Mouse (Mus musculus): Measurements from ENCODE around the gene Gm28048. TPM values are rescaled to one million over a fixed set of nuclear protein-coding genes. Genes with fewer than 3 reads are reported as not detected.

Gene Gm28048
- polyA plus RNA-seq, 1 experiment from 2014 or later = 6.8 TPM

- DNase-seq = peak; percentile 38
- no peak overlapping the region for H3K4me3 ChIP-seq (replicated peaks)
- H3K36me3 ChIP-seq = no peaks in the 10 kb centered on the region
- no peaks in the 10 kb centered on the region for H3K9me3 ChIP-seq (replicated peaks)
- H3K27me3 ChIP-seq = no peaks in the 10 kb centered on the region
- no peak overlapping the region for H3K9ac ChIP-seq
- no peak for ATAC-seq (ENCODE audit: low read depth)
- no peak overlapping the region for H3K27ac ChIP-seq
- no peak overlapping the region for H3K4me2 ChIP-seq
- WGBS (ENCODE audit: insufficient replicate concordance) = 47% methylated on average over 2 of the region's 2 CpGs
- peaks cover 27% of the 10 kb centered on the region for H3K4me1 ChIP-seq (replicated peaks)
Observed at GRCm38 (mm10) chr11:22987357-22987756, 5.5 kb upstream of the Gm28048 start.

GRCm38 (mm10) chr11:22985510-22985909 is 3.6 kb upstream of the Gm28048 start:
- Histone ChIP-seq H3K9me3 (replicated peaks) (no peaks in the 10 kb centered on the region), H3K4me1 (replicated peaks) (peaks cover 25% of the 10 kb centered on the region), H3K27ac (no peak overlapping the region), H3K4me2 (no peak overlapping the region), H3K27me3 (no peaks in the 10 kb centered on the region), H3K36me3 (no peaks in the 10 kb centered on the region), H3K4me3 (replicated peaks) (no peak overlapping the region), H3K9ac (no peak overlapping the region)
- WGBS (ENCODE audit: insufficient replicate concordance) = 69% methylated on average over 3 of the region's 3 CpGs
- ATAC-seq (ENCODE audit: low read depth) (no peak), DNase-seq (no peak)

DNA sequence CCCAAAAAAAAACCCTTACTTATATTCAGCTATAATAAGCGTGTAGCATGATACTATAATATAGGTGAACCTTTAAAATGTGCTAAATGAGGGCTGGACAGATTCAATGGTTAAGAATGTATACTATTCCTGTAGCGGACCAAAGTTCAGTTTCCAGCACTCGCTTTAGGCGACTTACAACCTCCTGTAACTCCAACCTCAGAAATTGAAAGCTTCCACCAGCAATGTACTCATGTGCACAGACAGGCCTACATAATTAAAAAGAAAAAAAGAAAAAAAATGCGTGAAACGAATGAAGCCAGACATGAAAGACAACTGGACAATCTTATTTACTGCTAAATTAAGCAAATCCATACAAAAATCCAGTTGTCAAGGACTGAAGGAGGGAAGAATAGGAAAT is 956 bp upstream of the Gm28048 start:
- peak overlapping the region; percentile 86 for H3K4me2 ChIP-seq
- H3K4me3 ChIP-seq (replicated peaks) = peak overlapping the region; percentile 10; the same call in 1 of the 2 replicates
- no peaks in the 10 kb centered on the region for H3K9me3 ChIP-seq (replicated peaks)
- WGBS (ENCODE audit: insufficient replicate concordance) = 67% methylated on average over 6 of the region's 6 CpGs
- H3K36me3 ChIP-seq = peaks cover 13% of the 10 kb centered on the region
- no peak for DNase-seq
- H3K9ac ChIP-seq = peak overlapping the region; percentile 41; the same call in 1 of the 2 replicates
- no peaks in the 10 kb centered on the region for H3K27me3 ChIP-seq
- no peak overlapping the region for H3K27ac ChIP-seq
- ATAC-seq (ENCODE audit: low read depth) = no peak
- peaks cover 31% of the 10 kb centered on the region for H3K4me1 ChIP-seq (replicated peaks)

DNA sequence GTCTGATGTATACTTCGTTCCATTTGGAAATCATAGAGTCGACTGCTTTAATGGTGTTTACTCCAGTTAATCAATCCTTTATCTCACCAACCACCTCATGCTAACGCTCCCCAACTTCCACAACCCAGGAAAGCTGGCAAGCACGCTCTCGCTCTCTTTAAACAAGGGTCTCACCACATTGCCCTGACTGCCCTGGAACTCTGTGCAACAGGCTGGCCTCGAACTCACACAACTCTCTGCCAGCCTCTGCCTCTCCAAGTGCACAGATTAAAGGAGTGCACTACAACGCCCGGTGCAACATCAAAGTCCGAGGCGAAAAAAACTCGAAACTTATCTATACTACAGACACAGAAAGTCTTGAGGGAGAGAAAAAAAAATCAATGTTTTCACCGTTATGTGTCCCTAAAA is 343 bp downstream of the Gm28048 start:
- H3K36me3 ChIP-seq = peaks cover 26% of the 10 kb centered on the region
- no peaks in the 10 kb centered on the region for H3K27me3 ChIP-seq
- 1% methylated on average over 12 of the region's 12 CpGs for WGBS (ENCODE audit: insufficient replicate concordance)
- H3K9ac ChIP-seq = peak overlapping the region; percentile 80
- H3K27ac ChIP-seq = peak overlapping the region; percentile 96
- peaks cover 44% of the 10 kb centered on the region for H3K4me1 ChIP-seq (replicated peaks)
- peak; percentile 47 for ATAC-seq (ENCODE audit: low read depth)
- DNase-seq = no peak
- peak overlapping the region; percentile 86 for H3K4me2 ChIP-seq
- H3K9me3 ChIP-seq (replicated peaks) = no peaks in the 10 kb centered on the region
- peak overlapping the region; percentile 72 for H3K4me3 ChIP-seq (replicated peaks)

DNA sequence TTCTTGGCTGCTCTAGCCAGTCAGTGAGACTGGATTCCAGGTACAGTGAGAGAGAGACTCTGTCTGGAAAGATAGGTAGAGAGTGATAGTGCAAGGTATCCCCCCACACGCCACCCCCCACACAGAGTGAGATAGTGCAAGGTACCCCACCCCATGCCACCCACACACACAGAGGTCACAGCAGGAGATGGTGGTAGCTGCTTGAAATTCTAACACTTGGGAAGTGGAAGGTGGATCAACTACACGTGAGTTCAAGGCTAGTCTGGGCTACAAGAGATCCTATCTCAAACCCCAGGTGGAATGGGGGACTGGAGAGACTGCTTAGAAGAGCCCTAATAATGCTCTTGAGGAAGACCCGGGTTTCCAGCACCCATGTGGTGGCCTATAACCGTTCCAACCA is 849 bp downstream of the Gm28048 start:
- peaks cover 31% of the 10 kb centered on the region for H3K36me3 ChIP-seq
- H3K9ac ChIP-seq = peak overlapping the region; percentile 80
- H3K4me3 ChIP-seq (replicated peaks) = peak overlapping the region; percentile 72
- H3K27me3 ChIP-seq = no peaks in the 10 kb centered on the region
- H3K27ac ChIP-seq = peak overlapping the region; percentile 96
- ATAC-seq (ENCODE audit: low read depth) (no peak), DNase-seq (no peak)
- no peaks in the 10 kb centered on the region for H3K9me3 ChIP-seq (replicated peaks)
- 17% methylated on average over 4 of the region's 4 CpGs for WGBS (ENCODE audit: insufficient replicate concordance)
- H3K4me1 ChIP-seq (replicated peaks) = peaks cover 49% of the 10 kb centered on the region
- H3K4me2 ChIP-seq = peak overlapping the region; percentile 86

DNA sequence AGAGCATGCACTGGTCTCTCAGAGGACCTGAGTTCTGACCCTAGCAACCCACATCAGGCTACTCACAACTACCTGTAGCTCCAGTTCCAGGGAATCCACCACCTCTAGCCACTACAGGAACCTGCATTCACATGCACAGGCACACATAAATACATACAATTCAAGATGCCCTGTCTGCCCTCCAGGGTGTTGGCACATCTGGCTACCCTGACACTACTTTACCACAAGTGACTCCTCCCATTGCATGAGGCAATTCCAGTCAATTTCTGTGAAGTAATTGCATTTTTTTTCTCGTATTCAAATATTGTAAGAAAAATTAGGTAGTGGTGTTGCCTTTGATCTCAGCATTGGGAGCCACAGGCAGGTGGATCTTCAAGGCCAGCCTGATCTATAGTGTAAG is 2.7 kb downstream of the Gm28048 start:
- WGBS (ENCODE audit: insufficient replicate concordance) = 70% methylated on average over 1 of the region's 1 CpGs
- no peak for ATAC-seq (ENCODE audit: low read depth)

GRCm38 (mm10) chr11:22978711-22979110 is 3.2 kb downstream of the Gm28048 start:
- 84% methylated on average over 1 of the region's 1 CpGs for WGBS (ENCODE audit: insufficient replicate concordance)
- no peak for ATAC-seq (ENCODE audit: low read depth)
- H3K4me1 ChIP-seq (replicated peaks) = peaks cover 59% of the 10 kb centered on the region
- DNase-seq = no peak
- no peak overlapping the region for H3K4me3 ChIP-seq (replicated peaks)
- no peak overlapping the region for H3K9ac ChIP-seq
- no peaks in the 10 kb centered on the region for H3K27me3 ChIP-seq
- no peak overlapping the region for H3K4me2 ChIP-seq
- H3K9me3 ChIP-seq (replicated peaks) = no peaks in the 10 kb centered on the region
- peaks cover 38% of the 10 kb centered on the region for H3K36me3 ChIP-seq
- no peak overlapping the region for H3K27ac ChIP-seq

More for the DNA sequence above, 2.7 kb downstream of the Gm28048 start:
- H3K27ac ChIP-seq = no peak overlapping the region
- H3K36me3 ChIP-seq = peaks cover 35% of the 10 kb centered on the region
- no peaks in the 10 kb centered on the region for H3K27me3 ChIP-seq
- H3K4me3 ChIP-seq (replicated peaks) = no peak overlapping the region
- H3K4me2 ChIP-seq = no peak overlapping the region
- H3K4me1 ChIP-seq (replicated peaks) = peaks cover 58% of the 10 kb centered on the region
- DNase-seq = no peak
- no peaks in the 10 kb centered on the region for H3K9me3 ChIP-seq (replicated peaks)
- no peak overlapping the region for H3K9ac ChIP-seq

GRCm38 (mm10) chr11:22978215-22978614 is 3.7 kb downstream of the Gm28048 start:
- no peak overlapping the region for H3K9ac ChIP-seq
- peaks cover 57% of the 10 kb centered on the region for H3K4me1 ChIP-seq (replicated peaks)
- no peak overlapping the region for H3K27ac ChIP-seq
- H3K4me2 ChIP-seq = no peak overlapping the region
- H3K36me3 ChIP-seq = peaks cover 43% of the 10 kb centered on the region
- no peaks in the 10 kb centered on the region for H3K9me3 ChIP-seq (replicated peaks)
- no peak for ATAC-seq (ENCODE audit: low read depth)
- no peak overlapping the region for H3K4me3 ChIP-seq (replicated peaks)
- WGBS (ENCODE audit: insufficient replicate concordance) = 84% methylated on average over 3 of the region's 3 CpGs
- H3K27me3 ChIP-seq = no peaks in the 10 kb centered on the region
- no peak for DNase-seq

DNA sequence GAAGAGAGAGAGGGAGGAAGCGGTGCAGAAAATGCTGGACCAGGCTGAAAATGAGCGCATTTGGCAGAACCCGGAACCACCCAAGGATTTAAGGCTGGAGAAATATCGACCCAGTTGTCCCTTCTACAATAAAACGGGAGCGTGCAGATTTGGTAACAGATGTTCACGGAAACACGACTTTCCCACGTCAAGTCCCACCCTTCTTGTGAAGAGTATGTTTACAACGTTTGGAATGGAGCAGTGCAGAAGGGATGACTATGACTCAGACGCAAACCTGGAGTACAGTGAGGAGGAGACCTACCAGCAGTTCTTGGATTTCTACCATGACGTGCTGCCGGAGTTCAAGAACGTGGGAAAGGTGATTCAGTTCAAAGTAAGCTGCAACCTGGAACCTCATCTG is 8.3 kb downstream of the Gm28048 start:
- 47% methylated on average over 14 of the region's 14 CpGs for WGBS (ENCODE audit: insufficient replicate concordance)
- no peaks in the 10 kb centered on the region for H3K27me3 ChIP-seq
- peaks cover 52% of the 10 kb centered on the region for H3K4me1 ChIP-seq (replicated peaks)
- H3K27ac ChIP-seq = peak overlapping the region; percentile 86
- DNase-seq = no peak
- H3K9ac ChIP-seq = peak overlapping the region; percentile 78
- no peak for ATAC-seq (ENCODE audit: low read depth)
- peak overlapping the region; percentile 70 for H3K4me2 ChIP-seq
- H3K4me3 ChIP-seq (replicated peaks) = peak overlapping the region; percentile 71
- H3K9me3 ChIP-seq (replicated peaks) = peaks cover 10% of the 10 kb centered on the region
- peaks cover 45% of the 10 kb centered on the region for H3K36me3 ChIP-seq

DNA sequence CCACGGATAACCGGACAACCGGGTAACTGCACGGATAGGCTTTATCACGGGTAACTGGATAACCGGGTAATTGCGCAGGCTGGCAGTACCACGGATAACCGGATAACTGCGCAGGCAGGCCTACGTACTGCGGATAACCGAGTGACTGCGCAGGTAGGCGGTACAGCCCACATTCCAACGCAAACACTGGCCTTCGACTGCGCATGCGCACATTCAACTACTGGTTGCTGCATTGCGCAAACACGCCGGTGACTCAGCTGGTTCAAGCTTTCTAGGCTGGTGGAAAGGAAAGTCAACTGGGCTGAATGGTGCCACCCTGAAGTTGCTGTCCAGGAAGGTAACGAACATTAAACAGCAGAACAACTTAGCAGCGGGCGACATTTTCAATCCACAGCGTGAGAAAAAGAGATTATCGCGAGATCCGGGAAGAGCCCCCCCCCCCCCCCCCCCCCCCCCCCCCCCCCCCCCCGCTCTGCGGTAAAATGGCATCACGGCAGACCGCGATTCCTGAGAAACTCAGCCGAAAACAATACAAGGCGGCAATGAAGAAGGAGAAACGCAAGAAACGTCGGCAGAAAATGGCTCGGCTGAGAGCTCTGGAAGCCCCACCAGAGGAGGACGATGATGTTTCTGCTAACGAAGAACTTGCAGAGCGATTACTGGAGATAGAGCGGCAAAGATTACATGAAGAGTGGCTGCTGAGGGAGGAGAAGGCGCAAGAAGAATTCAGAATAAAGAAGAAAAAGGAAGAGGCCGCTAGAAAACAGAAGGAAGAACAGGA is 9.0 kb downstream of the Gm28048 start:
- DNase-seq = peak; percentile 80
- peaks cover 39% of the 10 kb centered on the region for H3K36me3 ChIP-seq

GRCm38 (mm10) chr11:22971835-22972709 is 9.8 kb downstream of the Gm28048 start, which contains the start of gene Zrsr1:
Zrsr1 (plus strand) TSS chr11:22972005.
- WGBS (ENCODE audit: insufficient replicate concordance) = 44% methylated on average over 56 of the region's 56 CpGs
- peak within 1 kb of the TSS; percentile 79 for H3K4me2 ChIP-seq
- H3K4me3 ChIP-seq (replicated peaks) = peak within 1 kb of the TSS; percentile 71
- peak; percentile 90 for ATAC-seq (ENCODE audit: low read depth)
- no peaks in the 10 kb centered on the region for H3K27me3 ChIP-seq
- peak within 1 kb of the TSS; percentile 80 for H3K9ac ChIP-seq
- peak; percentile 80 for DNase-seq
- H3K9me3 ChIP-seq (replicated peaks) = peaks cover 10% of the 10 kb centered on the region
- peak within 1 kb of the TSS; percentile 99 for H3K27ac ChIP-seq
- H3K36me3 ChIP-seq = peaks cover 31% of the 10 kb centered on the region
- peaks cover 40% of the 10 kb centered on the region for H3K4me1 ChIP-seq (replicated peaks)

More for the DNA sequence above, 9.0 kb downstream of the Gm28048 start:
- Histone ChIP-seq H3K4me3 (replicated peaks) (peak overlapping the region; percentile 71), H3K9ac (peak overlapping the region; percentile 80), H3K4me2 (peak overlapping the region; percentile 79), H3K9me3 (replicated peaks) (peaks cover 10% of the 10 kb centered on the region), H3K27me3 (no peaks in the 10 kb centered on the region), H3K4me1 (replicated peaks) (peaks cover 48% of the 10 kb centered on the region), H3K27ac (peak overlapping the region; percentile 99)
- peak; percentile 56 for ATAC-seq (ENCODE audit: low read depth)
- 46% methylated on average over 44 of the region's 46 CpGs for WGBS (ENCODE audit: insufficient replicate concordance)

All from liver, embryonic 13.5 days (tissue).